Mouse (Mus musculus) thymus, adult 2 months (tissue): Measurements from ENCODE around the gene Adgre5. TPM values are rescaled to one million over a fixed set of nuclear protein-coding genes. Genes with fewer than 3 reads are reported as not detected.

Experiments used
- DNase-seq: peaks from one replicate; pipeline ENCODE4 v3.0.0; 2021
- H3K27ac ChIP-seq: fragments of 200-500 bp; 2 replicates; pipeline ENCODE4 v1.5.1; 2012; ENCODE audit warnings: low read length, control low read depth; ENCODE audit not compliant: control insufficient read depth, insufficient read depth
- H3K27me3 ChIP-seq: fragments of 200-500 bp; 2 replicates; pipeline ENCODE4 v1.6.1; 2012; ENCODE audit warnings: mild to moderate bottlenecking, low read length, moderate library complexity, mixed read lengths; ENCODE audit not compliant: control insufficient read depth, insufficient read depth
- H3K36me3 ChIP-seq: fragments of 200-500 bp; 2 replicates; pipeline ENCODE4 v1.6.1; 2012; ENCODE audit warnings: mild to moderate bottlenecking, low read length, moderate library complexity; ENCODE audit not compliant: control insufficient read depth, insufficient read depth
- H3K4me1 ChIP-seq: fragments of 200-500 bp; replicated peaks from 2 replicates; pipeline ENCODE4 v1.6.1; 2012; ENCODE audit warnings: low read length; ENCODE audit not compliant: control insufficient read depth, insufficient read depth
- H3K4me3 ChIP-seq: fragments of 200-500 bp; 2 replicates; pipeline ENCODE4 v1.5.1; 2012; ENCODE audit warnings: mild to moderate bottlenecking, low read length, control low read depth, moderate library complexity; ENCODE audit not compliant: control insufficient read depth, insufficient read depth
- CTCF ChIP-seq: fragments of 200-500 bp; IDR thresholded peaks from 2 replicates; pipeline ENCODE4 v1.5.1; 2012; ENCODE audit warnings: mild to moderate bottlenecking, control low read depth, low read length, moderate library complexity, borderline replicate concordance; ENCODE audit not compliant: control insufficient read depth, poor library complexity, insufficient read depth; ENCODE audit errors: extremely low read depth
- POLR2A ChIP-seq: fragments of 200-500 bp; IDR thresholded peaks from 2 replicates; pipeline ENCODE4 v1.6.1; 2012; ENCODE audit warnings: mild to moderate bottlenecking, low read length, control low read depth, moderate library complexity; ENCODE audit not compliant: control insufficient read depth, poor library complexity, insufficient read depth; ENCODE audit errors: extremely low read depth
- WGBS: fragments of 180-500 bp; shearing (Covaris S2); methylation state at CpG from one replicate; pipeline ENCODE4 v1.1.7; 2018; 5-methylcytosine and 5-hydroxymethylcytosine counted together
- polyA plus RNA-seq: library from polyadenylated mRNA; depleted of rRNA; stranded (reverse); fragments of >200 nt; gene quantifications from 2 replicates; pipeline ENCODE4 v1.2.3, GENCODE M21; 2012

The Adgre5 gene
- polyA plus RNA-seq, 1 experiment: 190 TPM

DNA sequence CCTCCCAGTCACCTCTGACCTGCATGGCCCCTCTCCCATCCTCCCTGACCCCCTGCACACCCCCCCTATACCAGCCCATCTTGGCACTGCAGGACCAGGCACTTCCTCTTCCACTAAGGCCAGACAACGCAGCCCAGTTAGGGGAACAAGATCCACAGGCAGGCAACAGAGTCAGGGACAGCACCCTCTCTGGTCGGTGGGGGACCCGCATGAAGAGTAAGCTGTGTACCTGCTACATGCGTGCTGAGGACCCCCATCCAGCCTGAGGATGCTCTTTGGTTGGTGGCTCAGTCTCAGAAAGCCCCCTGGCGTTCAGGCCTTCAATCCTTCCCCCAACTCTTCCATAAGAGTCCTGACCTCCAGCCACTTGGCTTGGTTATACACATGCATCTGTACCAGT is 34.7 kb downstream of the Adgre5 start:
- Histone ChIP-seq H3K27me3 (no peaks in the 10 kb centered on the region), H3K27ac (no peak overlapping the region), H3K36me3 (no peaks in the 10 kb centered on the region), H3K4me1 (no peaks in the 10 kb centered on the region), H3K4me3 (no peak overlapping the region)
- WGBS: 68% methylated on average over 5 of the region's 5 CpGs
- TF ChIP-seq CTCF (no peak), POLR2A (no peak)
- DNase-seq: no peak

DNA sequence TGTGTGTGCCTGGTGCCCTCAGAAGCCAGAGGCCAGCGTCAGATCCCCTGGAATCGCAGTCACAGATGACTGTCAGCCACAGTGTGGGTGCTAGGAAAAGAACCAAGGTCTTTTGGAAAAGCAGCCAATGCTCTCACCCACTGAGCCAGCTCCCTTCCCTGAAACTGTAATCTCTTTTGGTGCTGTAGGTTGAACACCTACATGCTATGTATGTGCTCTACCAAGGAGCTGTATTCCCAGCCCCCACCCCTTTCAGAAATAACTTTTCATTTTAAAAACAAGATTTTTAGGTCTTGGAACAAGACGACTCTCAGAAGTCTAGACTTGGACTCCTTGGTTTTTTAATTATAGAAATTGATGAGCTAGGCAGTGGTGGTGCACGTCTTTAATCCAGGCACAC is 37.7 kb downstream of the Adgre5 start:
- no peak for TF ChIP-seq CTCF
- no peak for TF ChIP-seq POLR2A
- Histone ChIP-seq H3K27ac (no peak overlapping the region), H3K4me3 (no peak overlapping the region), H3K4me1 (peaks cover 4% of the 10 kb centered on the region), H3K36me3 (no peaks in the 10 kb centered on the region), H3K27me3 (no peaks in the 10 kb centered on the region)
- 98% methylated on average over 4 of the region's 4 CpGs for WGBS
- DNase-seq: no peak

DNA sequence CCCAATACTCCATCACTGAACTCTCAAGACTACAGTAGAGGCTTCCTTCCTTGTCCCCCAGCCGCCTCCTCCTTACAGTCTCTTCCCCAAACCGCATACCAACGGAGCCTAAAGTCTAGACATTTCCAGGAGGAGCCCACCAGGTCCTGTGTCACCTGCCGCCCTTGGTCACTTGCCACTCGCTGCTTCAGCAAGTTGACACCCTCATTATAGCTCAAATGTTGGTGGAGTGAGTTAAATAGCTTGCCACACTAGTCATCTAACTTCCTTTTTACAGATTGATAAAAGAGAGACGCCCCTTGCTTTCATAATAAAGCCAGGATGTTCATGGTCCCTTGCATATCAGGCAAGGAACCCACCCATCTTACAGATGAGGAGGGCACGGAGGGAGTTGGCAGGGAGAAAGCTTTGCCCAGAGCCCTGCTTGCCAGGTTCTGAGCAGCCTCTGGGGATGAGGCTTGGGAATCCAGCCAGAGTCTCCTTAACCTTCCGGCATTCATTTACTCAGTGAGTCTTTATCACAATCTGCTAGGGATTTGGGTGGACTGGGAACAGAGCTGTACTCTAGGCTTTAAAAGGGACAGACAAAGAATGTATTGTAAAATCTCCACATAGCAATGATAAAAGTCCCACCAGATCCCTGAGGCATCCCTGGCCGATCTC is 40.6 kb downstream of the Adgre5 start:
- DNase-seq: no peak
- Histone ChIP-seq H3K36me3 (no peaks in the 10 kb centered on the region), H3K4me3 (no peak overlapping the region), H3K27ac (peak overlapping the region; percentile 37; the same call in 1 of the 2 replicates), H3K4me1 (peaks cover 25% of the 10 kb centered on the region), H3K27me3 (no peaks in the 10 kb centered on the region)
- TF ChIP-seq POLR2A (no peak), CTCF (no peak)
- WGBS: 80% methylated on average over 9 of the region's 9 CpGs

DNA sequence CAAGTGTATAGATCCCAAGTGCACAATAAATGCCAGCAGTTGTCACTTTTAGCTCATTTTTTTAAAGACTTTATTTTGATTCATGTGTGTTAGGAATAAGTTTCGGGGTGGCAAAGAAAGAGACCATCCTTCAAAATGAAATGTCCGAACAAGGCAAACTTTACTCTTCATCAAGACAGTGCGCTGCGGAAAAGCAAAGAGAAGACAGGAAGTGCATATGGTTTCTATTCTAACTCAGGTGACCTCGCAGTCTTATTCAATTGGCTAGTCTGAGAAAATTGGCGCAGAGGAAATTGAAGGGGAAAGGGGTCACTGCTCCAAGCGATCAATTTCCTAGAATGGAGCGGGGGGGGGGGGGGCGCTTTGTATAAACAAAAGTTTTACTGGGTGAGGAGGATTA is 41.6 kb downstream of the Adgre5 start:
- 6% methylated on average over 9 of the region's 9 CpGs for WGBS
- Histone ChIP-seq H3K27ac (peak overlapping the region; percentile 97), H3K4me3 (peak overlapping the region; percentile 81), H3K4me1 (peaks cover 35% of the 10 kb centered on the region), H3K27me3 (no peaks in the 10 kb centered on the region), H3K36me3 (no peaks in the 10 kb centered on the region)
- peak; percentile 46 for DNase-seq
- TF ChIP-seq CTCF (no peak), POLR2A (no peak)

DNA sequence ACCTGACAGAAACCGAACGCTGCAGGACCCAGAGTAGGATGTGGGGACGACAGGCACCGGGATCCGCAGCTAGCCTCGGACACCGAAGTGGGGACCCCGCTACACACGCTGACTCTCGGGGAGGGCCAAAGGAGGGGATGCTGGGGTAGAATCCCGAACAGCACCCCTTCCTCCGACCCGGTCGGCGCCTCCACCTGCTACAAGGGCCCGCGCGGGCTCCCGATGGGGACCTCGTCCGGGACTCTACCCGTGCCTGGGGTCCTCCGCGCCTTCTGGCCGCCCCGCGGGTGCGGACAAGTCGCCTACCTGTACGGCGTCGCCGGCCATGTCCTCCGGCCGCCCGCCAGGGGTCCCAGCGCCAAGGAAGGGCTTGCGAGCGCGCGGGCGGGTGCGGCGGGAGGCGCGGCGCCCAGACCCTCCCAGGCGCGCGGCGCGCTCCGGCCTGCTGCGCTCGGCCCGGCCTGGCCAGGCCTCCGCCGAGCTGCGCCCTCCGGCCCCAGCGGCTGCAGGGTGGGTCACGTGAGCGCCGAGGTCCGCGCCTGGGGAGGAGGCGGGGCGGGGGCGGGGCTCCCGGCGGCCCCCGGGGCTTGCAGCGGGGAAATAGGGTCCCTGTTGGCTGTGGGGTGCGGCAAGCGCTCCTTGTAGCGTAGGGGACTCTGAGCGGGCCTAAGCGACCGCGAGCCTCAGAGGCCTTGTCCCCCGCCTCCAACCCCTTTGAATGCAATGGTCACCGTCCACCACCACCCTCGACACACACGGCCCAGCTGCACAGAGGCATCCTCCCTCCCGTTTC is 42.3 kb downstream of the Adgre5 start, which contains the start of gene Pkn1:
Gene Pkn1, minus strand, starts transcription at position 519 of the 793 bp plus-strand sequence.
- H3K4me3 ChIP-seq: peak within 1 kb of the TSS; percentile 81

DNA sequence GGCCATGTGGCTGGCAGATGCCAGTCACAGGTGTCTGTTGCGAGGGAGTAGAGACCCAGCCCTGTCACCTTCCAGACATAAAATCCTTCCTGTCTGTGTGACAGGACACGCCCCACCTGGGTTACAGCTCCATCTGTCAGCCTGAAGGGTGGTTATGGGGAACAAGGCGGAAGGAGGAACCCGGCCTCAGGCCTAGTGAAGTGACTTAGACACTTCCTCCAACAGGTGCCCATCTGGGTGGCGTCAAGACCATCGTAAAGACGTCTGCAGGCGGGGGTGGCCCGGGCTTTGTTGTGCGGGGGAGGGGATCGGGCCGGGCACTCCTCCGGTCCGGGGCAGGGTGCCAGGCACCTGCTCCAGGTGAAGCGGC is 42.9 kb downstream of the Adgre5 start:
- Histone ChIP-seq H3K4me1 (peaks cover 48% of the 10 kb centered on the region), H3K27me3 (no peaks in the 10 kb centered on the region), H3K27ac (peak overlapping the region; percentile 63), H3K36me3 (no peaks in the 10 kb centered on the region), H3K4me3 (peak overlapping the region; percentile 81)
- WGBS: under 1% methylated on average over 15 of the region's 15 CpGs
- peak; percentile 38; the same call in 1 of the 2 replicates for TF ChIP-seq POLR2A
- TF ChIP-seq CTCF: no peak
- peak; percentile 78 for DNase-seq

More for the DNA sequence above, 42.3 kb downstream of the Adgre5 start, which contains the start of gene Pkn1:
- Histone ChIP-seq H3K36me3 (no peaks in the 10 kb centered on the region), H3K27ac (peak within 1 kb of the TSS; percentile 97), H3K27me3 (no peaks in the 10 kb centered on the region), H3K4me1 (peaks cover 42% of the 10 kb centered on the region)
- TF ChIP-seq POLR2A (peak; percentile 73; the same call in 1 of the 2 replicates), CTCF (no peak)
- DNase-seq: peak; percentile 69
- under 1% methylated on average over 83 of the region's 85 CpGs for WGBS
